Mouse (Mus musculus) midbrain, embryonic 15.5 days (tissue): Measurements from ENCODE around the gene Aamdc. TPM values are rescaled to one million over a fixed set of nuclear protein-coding genes. Genes with fewer than 3 reads are reported as not detected.

ENCODE experiments used
- ATAC-seq: fragments of 200-750 bp; cut with Nextera tagmentation; replicated peaks from 2 replicates; pipeline ENCODE4 v1.8.0; 2017; ENCODE audit warnings: moderate TSS enrichment
- H3K27ac ChIP-seq: fragments of 300-500 bp; sonication (generic); 2 replicates; pipeline ENCODE4 v1.5.1; 2015; ENCODE audit warnings: mild to moderate bottlenecking, inconsistent platforms
- H3K27me3 ChIP-seq: fragments of 300-500 bp; sonication (generic); replicated peaks from 2 replicates; pipeline ENCODE4 v1.6.1; 2015; ENCODE audit warnings: inconsistent platforms
- H3K36me3 ChIP-seq: fragments of 300-500 bp; sonication (generic); replicated peaks from 2 replicates; pipeline ENCODE4 v1.6.1; 2015; ENCODE audit warnings: inconsistent platforms
- H3K4me1 ChIP-seq: fragments of 300-500 bp; sonication (generic); 2 replicates; pipeline ENCODE4 v1.6.1; 2015; ENCODE audit warnings: inconsistent platforms
- H3K4me2 ChIP-seq: fragments of 300-500 bp; sonication (generic); 2 replicates; pipeline ENCODE4 v1.6.1; 2015; ENCODE audit warnings: inconsistent platforms, mild to moderate bottlenecking, moderate library complexity
- H3K4me3 ChIP-seq: fragments of 300-500 bp; sonication (generic); 2 replicates; pipeline ENCODE4 v1.5.1; 2015; ENCODE audit warnings: mild to moderate bottlenecking, inconsistent platforms
- H3K9ac ChIP-seq: fragments of 300-500 bp; sonication (generic); 2 replicates; pipeline ENCODE4 v1.6.1; 2015; ENCODE audit warnings: mild to moderate bottlenecking, inconsistent platforms
- H3K9me3 ChIP-seq: fragments of 300-500 bp; sonication (generic); 2 replicates; pipeline ENCODE4 v1.6.1; 2016; ENCODE audit warnings: inconsistent platforms
- WGBS: fragments of 180-500 bp; shearing (Covaris S2); methylation state at CpG from one replicate; pipeline ENCODE4 v1.1.7; 2015; ENCODE audit warnings: mixed read lengths; 5-methylcytosine and 5-hydroxymethylcytosine counted together
- polyA plus RNA-seq: library from polyadenylated mRNA; unstranded; fragments of >200 nt; fragmentation: Nextera tagmentation; extraction: Ambion mirVana; gene quantifications from 2 replicates; pipeline ENCODE4 v1.2.1, GENCODE M21; 2015

Gene Aamdc
- polyA plus RNA-seq = 54.1 and 60.7 TPM in 2 replicates

GRCm38 (mm10) chr7:97579067-97579975, at the start of gene Aamdc, which contains the start of gene Rsf1:
TSS of gene Aamdc (minus strand) at chr7:97579497.
TSS of gene Rsf1 (plus strand) at chr7:97579889.
- ATAC-seq = peak; percentile 98
- Histone ChIP-seq H3K36me3 (no peaks in the 10 kb centered on the region), H3K4me3 (peak within 1 kb of the TSS; percentile 98), H3K27ac (peak within 1 kb of the TSS; percentile 97), H3K4me2 (peak within 1 kb of the TSS; percentile 78), H3K9me3 (no peaks in the 10 kb centered on the region), H3K9ac (peak within 1 kb of the TSS; percentile 99), H3K27me3 (no peaks in the 10 kb centered on the region), H3K4me1 (peaks cover 21% of the 10 kb centered on the region)
- under 1% methylated on average over 52 of the region's 68 CpGs for WGBS

- H3K4me1 ChIP-seq = no peaks in the 10 kb centered on the region
- H3K27me3 ChIP-seq = no peaks in the 10 kb centered on the region
- no peaks in the 10 kb centered on the region for H3K9me3 ChIP-seq
- H3K4me2 ChIP-seq = no peak overlapping the region
- no peaks in the 10 kb centered on the region; the same call in 1 of the 2 replicates for H3K36me3 ChIP-seq
- H3K27ac ChIP-seq = no peak overlapping the region
- no peak overlapping the region for H3K9ac ChIP-seq
- ATAC-seq = no peak
- no peak overlapping the region for H3K4me3 ChIP-seq
These were observed 44.1 kb upstream of the Aamdc start for GRCm38 (mm10) chr7:97623402-97623801.

GRCm38 (mm10) chr7:97622676-97623075, 43.4 kb upstream of the Aamdc start:
- H3K4me3 ChIP-seq = no peak overlapping the region
- no peak overlapping the region for H3K4me2 ChIP-seq
- H3K27ac ChIP-seq = no peak overlapping the region
- WGBS = 96% methylated on average over 1 of the region's 1 CpGs
- H3K4me1 ChIP-seq = no peaks in the 10 kb centered on the region
- peaks cover 3% of the 10 kb centered on the region; the same call in 1 of the 2 replicates for H3K36me3 ChIP-seq
- H3K9ac ChIP-seq = no peak overlapping the region
- ATAC-seq = no peak
- no peaks in the 10 kb centered on the region for H3K9me3 ChIP-seq
- H3K27me3 ChIP-seq = no peaks in the 10 kb centered on the region

- Histone ChIP-seq H3K4me2 (no peak overlapping the region), H3K4me1 (no peaks in the 10 kb centered on the region), H3K36me3 (peaks cover 6% of the 10 kb centered on the region; the same call in 1 of the 2 replicates), H3K27ac (no peak overlapping the region), H3K4me3 (no peak overlapping the region), H3K27me3 (no peaks in the 10 kb centered on the region), H3K9me3 (no peaks in the 10 kb centered on the region), H3K9ac (no peak overlapping the region)
- 97% methylated on average over 5 of the region's 5 CpGs for WGBS
- ATAC-seq = no peak
These were observed 42.0 kb upstream of the Aamdc start for GRCm38 (mm10) chr7:97621346-97621745.

- H3K27me3 ChIP-seq = no peaks in the 10 kb centered on the region
- WGBS = 94% methylated on average over 2 of the region's 2 CpGs
- H3K36me3 ChIP-seq = no peaks in the 10 kb centered on the region
- ATAC-seq = no peak
- no peak overlapping the region for H3K4me2 ChIP-seq
- H3K9me3 ChIP-seq = no peaks in the 10 kb centered on the region
- no peak overlapping the region for H3K9ac ChIP-seq
- H3K4me3 ChIP-seq = no peak overlapping the region
- H3K27ac ChIP-seq = no peak overlapping the region
- H3K4me1 ChIP-seq = no peaks in the 10 kb centered on the region
These were observed 19.3 kb upstream of the Aamdc start for GRCm38 (mm10) chr7:97598548-97598947.

- ATAC-seq = no peak
- peaks cover 14% of the 10 kb centered on the region for H3K4me1 ChIP-seq
- no peaks in the 10 kb centered on the region for H3K27me3 ChIP-seq
- no peak overlapping the region for H3K4me2 ChIP-seq
- no peak overlapping the region for H3K9ac ChIP-seq
- no peak overlapping the region for H3K4me3 ChIP-seq
- H3K27ac ChIP-seq = no peak overlapping the region
- no peaks in the 10 kb centered on the region for H3K9me3 ChIP-seq
- no peaks in the 10 kb centered on the region for H3K36me3 ChIP-seq
- WGBS = 88% methylated on average over 2 of the region's 2 CpGs
These were observed 14.2 kb upstream of the Aamdc start for GRCm38 (mm10) chr7:97593535-97593934.

- Histone ChIP-seq H3K4me3 (no peak overlapping the region), H3K9me3 (no peaks in the 10 kb centered on the region), H3K4me2 (no peak overlapping the region), H3K4me1 (peaks cover 14% of the 10 kb centered on the region), H3K9ac (no peak overlapping the region), H3K36me3 (no peaks in the 10 kb centered on the region), H3K27ac (no peak overlapping the region), H3K27me3 (no peaks in the 10 kb centered on the region)
- WGBS = 95% methylated on average over 4 of the region's 4 CpGs
- no peak for ATAC-seq
These were observed 13.1 kb upstream of the Aamdc start for GRCm38 (mm10) chr7:97592396-97592795.

- no peaks in the 10 kb centered on the region for H3K27me3 ChIP-seq
- no peak overlapping the region for H3K27ac ChIP-seq
- H3K9ac ChIP-seq = no peak overlapping the region
- no peaks in the 10 kb centered on the region for H3K36me3 ChIP-seq
- WGBS = 88% methylated on average over 6 of the region's 6 CpGs
- no peak overlapping the region for H3K4me2 ChIP-seq
- H3K4me1 ChIP-seq = peaks cover 14% of the 10 kb centered on the region
- no peak for ATAC-seq
- no peak overlapping the region for H3K4me3 ChIP-seq
- no peaks in the 10 kb centered on the region for H3K9me3 ChIP-seq
These were observed 12.0 kb upstream of the Aamdc start for GRCm38 (mm10) chr7:97591336-97591735.

- H3K9me3 ChIP-seq = no peaks in the 10 kb centered on the region
- H3K27ac ChIP-seq = no peak overlapping the region
- H3K4me3 ChIP-seq = no peak overlapping the region
- no peak overlapping the region for H3K9ac ChIP-seq
- ATAC-seq = no peak
- no peak overlapping the region for H3K4me2 ChIP-seq
- peaks cover 14% of the 10 kb centered on the region for H3K4me1 ChIP-seq
- H3K27me3 ChIP-seq = no peaks in the 10 kb centered on the region
- H3K36me3 ChIP-seq = no peaks in the 10 kb centered on the region
- WGBS = 50% methylated on average over 3 of the region's 3 CpGs
These were observed 11.2 kb upstream of the Aamdc start for GRCm38 (mm10) chr7:97590488-97590887.

- no peak overlapping the region for H3K4me2 ChIP-seq
- 77% methylated on average over 5 of the region's 5 CpGs for WGBS
- no peaks in the 10 kb centered on the region for H3K9me3 ChIP-seq
- H3K9ac ChIP-seq = no peak overlapping the region
- no peak overlapping the region for H3K4me3 ChIP-seq
- ATAC-seq = no peak
- no peak overlapping the region for H3K27ac ChIP-seq
- H3K36me3 ChIP-seq = no peaks in the 10 kb centered on the region
- peaks cover 18% of the 10 kb centered on the region for H3K4me1 ChIP-seq
- H3K27me3 ChIP-seq = no peaks in the 10 kb centered on the region
These were observed 9.2 kb upstream of the Aamdc start for GRCm38 (mm10) chr7:97588506-97588905.

GRCm38 (mm10) chr7:97580843-97581214, 1.5 kb upstream of the Aamdc start:
- Histone ChIP-seq H3K9ac (peak overlapping the region; percentile 99), H3K4me3 (peak overlapping the region; percentile 98), H3K27ac (peak overlapping the region; percentile 97), H3K4me2 (peak overlapping the region; percentile 78), H3K9me3 (no peaks in the 10 kb centered on the region), H3K4me1 (peaks cover 22% of the 10 kb centered on the region), H3K27me3 (no peaks in the 10 kb centered on the region), H3K36me3 (no peaks in the 10 kb centered on the region)
- peak; percentile 43 for ATAC-seq
- WGBS = under 1% methylated on average over 11 of the region's 11 CpGs

GRCm38 (mm10) chr7:97579976-97580842, 912 bp upstream of the Aamdc start:
- Histone ChIP-seq H3K36me3 (no peaks in the 10 kb centered on the region), H3K9me3 (no peaks in the 10 kb centered on the region), H3K27ac (peak overlapping the region; percentile 97), H3K4me2 (peak overlapping the region; percentile 78), H3K4me1 (peaks cover 22% of the 10 kb centered on the region), H3K9ac (peak overlapping the region; percentile 99), H3K4me3 (peak overlapping the region; percentile 98), H3K27me3 (no peaks in the 10 kb centered on the region)
- under 1% methylated on average over 63 of the region's 65 CpGs for WGBS
- peak; percentile 50 for ATAC-seq
